Mouse (Mus musculus) embryonic facial prominence, embryonic 15.5 days (tissue): ENCODE data around the gene Tbc1d17. TPM values are rescaled to one million over a fixed set of nuclear protein-coding genes. Genes with fewer than 3 reads are reported as not detected.
A peak's percentile ranks its signal among the peaks of the same experiment; 100 is the strongest.
"Not testable (repeated sequence)": the region's sequence is repeated elsewhere in the genome, so short reads cannot be mapped to it uniquely, and the experiment has no call there.

Source experiments
- ATAC-seq: fragments of 200-750 bp; cut with Nextera tagmentation; 2 replicates; pipeline ENCODE4 v1.8.0; 2017; ENCODE audit warnings: low read depth, moderate TSS enrichment; ENCODE audit not compliant: insufficient number of reproducible peaks, low FRiP score, low TSS enrichment
- H3K27ac ChIP-seq: fragments of 300-500 bp; sonication (generic); replicated peaks from 2 replicates; pipeline ENCODE4 v1.5.1; 2015; ENCODE audit warnings: mild to moderate bottlenecking, inconsistent platforms
- H3K27me3 ChIP-seq: fragments of 300-500 bp; sonication (generic); 2 replicates; pipeline ENCODE4 v1.6.1; 2015; ENCODE audit warnings: inconsistent platforms
- H3K36me3 ChIP-seq: fragments of 300-500 bp; sonication (generic); 2 replicates; pipeline ENCODE4 v1.6.1; 2015; ENCODE audit warnings: mild to moderate bottlenecking, inconsistent platforms
- H3K4me1 ChIP-seq: fragments of 300-500 bp; sonication (generic); 2 replicates; pipeline ENCODE4 v1.6.1; 2015; ENCODE audit warnings: inconsistent platforms
- H3K4me2 ChIP-seq: fragments of 300-500 bp; sonication (generic); replicated peaks from 2 replicates; pipeline ENCODE4 v1.6.1; 2015; ENCODE audit warnings: mild to moderate bottlenecking, inconsistent platforms
- H3K4me3 ChIP-seq: fragments of 300-500 bp; sonication (generic); replicated peaks from 2 replicates; pipeline ENCODE4 v1.5.1; 2015; ENCODE audit warnings: mild to moderate bottlenecking, inconsistent platforms
- H3K9ac ChIP-seq: fragments of 300-500 bp; sonication (generic); 2 replicates; pipeline ENCODE4 v1.6.1; 2015; ENCODE audit warnings: inconsistent platforms
- H3K9me3 ChIP-seq: fragments of 300-500 bp; sonication (generic); replicated peaks from 2 replicates; pipeline ENCODE4 v1.6.1; 2016; ENCODE audit warnings: inconsistent platforms
- WGBS: fragments of 180-500 bp; shearing (Covaris S2); methylation state at CpG from one replicate; pipeline ENCODE4 v1.1.7; 2015; 5-methylcytosine and 5-hydroxymethylcytosine counted together
- polyA plus RNA-seq: library from polyadenylated mRNA; unstranded; fragments of >200 nt; fragmentation: Nextera tagmentation; extraction: Ambion mirVana; gene quantifications from 2 replicates; pipeline ENCODE4 v1.2.1, GENCODE M21; 2015

Tbc1d17 gene
- polyA plus RNA-seq, 1 experiment from 2014 or later, result 89.3 TPM

- Histone ChIP-seq H3K4me2 (no peak overlapping the region), H3K9ac (no peak overlapping the region)
These were observed 41.3 kb upstream of the Tbc1d17 start for GRCm38 (mm10) chr7:44890180-44890579.

GRCm38 (mm10) chr7:44888256-44889105, 39.6 kb upstream of the Tbc1d17 start:
- Histone ChIP-seq H3K36me3 (peaks cover 49% of the 10 kb centered on the region), H3K4me3 (no peak overlapping the region), H3K4me1 (peaks cover 26% of the 10 kb centered on the region), H3K9ac (no peak overlapping the region), H3K9me3 (no peaks in the 10 kb centered on the region), H3K27me3 (no peaks in the 10 kb centered on the region), H3K27ac (no peak overlapping the region), H3K4me2 (no peak overlapping the region)
- no peak for ATAC-seq
- 88% methylated on average over 13 of the region's 13 CpGs for WGBS

More at GRCm38 (mm10) chr7:44890180-44890579, 41.3 kb upstream of the Tbc1d17 start:
- peaks cover 31% of the 10 kb centered on the region for H3K4me1 ChIP-seq
- no peaks in the 10 kb centered on the region for H3K27me3 ChIP-seq
- H3K9me3 ChIP-seq, result no peaks in the 10 kb centered on the region
- peak overlapping the region; percentile 78; the same call in 1 of the 2 replicates for H3K4me3 ChIP-seq
- H3K36me3 ChIP-seq, result peaks cover 35% of the 10 kb centered on the region
- 82% methylated on average over 6 of the region's 7 CpGs for WGBS
- H3K27ac ChIP-seq, result no peak overlapping the region
- no peak for ATAC-seq

- no peak overlapping the region for H3K4me2 ChIP-seq
- no peaks in the 10 kb centered on the region for H3K27me3 ChIP-seq
- peaks cover 63% of the 10 kb centered on the region for H3K36me3 ChIP-seq
- peaks cover 21% of the 10 kb centered on the region for H3K4me1 ChIP-seq
- no peak overlapping the region for H3K4me3 ChIP-seq
- 0 out of 2 replicates have a peak overlapping the region, but pooled peaks have one; percentile 22 for H3K27ac ChIP-seq
- 90% methylated on average over 7 of the region's 7 CpGs for WGBS
- H3K9ac ChIP-seq, result no peak overlapping the region
- no peaks in the 10 kb centered on the region for H3K9me3 ChIP-seq
- ATAC-seq, result no peak
These were observed 38.1 kb upstream of the Tbc1d17 start for GRCm38 (mm10) chr7:44886964-44887363.

GRCm38 (mm10) chr7:44884637-44885036, 35.8 kb upstream of the Tbc1d17 start:
- Histone ChIP-seq H3K4me3 (no peak overlapping the region), H3K9ac (no peak overlapping the region), H3K4me2 (no peak overlapping the region), H3K9me3 (no peaks in the 10 kb centered on the region), H3K27ac (no peak overlapping the region), H3K36me3 (peaks cover 86% of the 10 kb centered on the region), H3K4me1 (0 out of 2 replicates have a peak, but pooled peaks cover 6% of the 10 kb centered on the region), H3K27me3 (no peaks in the 10 kb centered on the region)
- 87% methylated on average over 5 of the region's 5 CpGs for WGBS
- ATAC-seq, result no peak

- Histone ChIP-seq H3K4me3 (no peak overlapping the region), H3K27me3 (no peaks in the 10 kb centered on the region), H3K27ac (no peak overlapping the region), H3K9ac (no peak overlapping the region), H3K36me3 (peaks cover 87% of the 10 kb centered on the region), H3K4me2 (no peak overlapping the region), H3K9me3 (no peaks in the 10 kb centered on the region), H3K4me1 (no peaks in the 10 kb centered on the region)
- no peak for ATAC-seq
- 95% methylated on average over 3 of the region's 3 CpGs for WGBS
These were observed 34.2 kb upstream of the Tbc1d17 start for GRCm38 (mm10) chr7:44883036-44883435.

- no peak overlapping the region for H3K27ac ChIP-seq
- H3K4me2 ChIP-seq, result no peak overlapping the region
- ATAC-seq, result no peak
- no peak overlapping the region for H3K4me3 ChIP-seq
- WGBS, result 90% methylated on average over 14 of the region's 14 CpGs
- peaks cover 69% of the 10 kb centered on the region for H3K36me3 ChIP-seq
- H3K9me3 ChIP-seq, result no peaks in the 10 kb centered on the region
- H3K4me1 ChIP-seq, result 0 out of 2 replicates have a peak, but pooled peaks cover 4% of the 10 kb centered on the region
- no peaks in the 10 kb centered on the region for H3K27me3 ChIP-seq
- no peak overlapping the region for H3K9ac ChIP-seq
These were observed 29.0 kb upstream of the Tbc1d17 start for GRCm38 (mm10) chr7:44877833-44878232.

GRCm38 (mm10) chr7:44871774-44872173, 22.9 kb upstream of the Tbc1d17 start:
- ATAC-seq, result not testable (repeated sequence)

GRCm38 (mm10) chr7:44871181-44871580, 22.3 kb upstream of the Tbc1d17 start:
- WGBS, result 73% methylated on average over 1 of the region's 1 CpGs

More at GRCm38 (mm10) chr7:44871774-44872173, 22.9 kb upstream of the Tbc1d17 start:
- peaks cover 23% of the 10 kb centered on the region for H3K4me1 ChIP-seq
- not testable (repeated sequence) for H3K4me3 ChIP-seq, H3K27ac ChIP-seq, H3K9ac ChIP-seq, H3K9me3 ChIP-seq, H3K4me2 ChIP-seq, H3K27me3 ChIP-seq
- peaks cover 11% of the 10 kb centered on the region; the same call in 1 of the 2 replicates for H3K36me3 ChIP-seq
- WGBS, result 79% methylated on average over 2 of the region's 2 CpGs

GRCm38 (mm10) chr7:44870614-44871013, 21.7 kb upstream of the Tbc1d17 start:
- peaks cover 35% of the 10 kb centered on the region for H3K4me1 ChIP-seq
- H3K4me3 ChIP-seq, result peak overlapping the region; percentile 95
- no peak for ATAC-seq
- peaks cover 7% of the 10 kb centered on the region for H3K36me3 ChIP-seq
- H3K9me3 ChIP-seq, result no peaks in the 10 kb centered on the region
- H3K9ac ChIP-seq, result no peak overlapping the region
- no peaks in the 10 kb centered on the region for H3K27me3 ChIP-seq
- H3K4me2 ChIP-seq, result peak overlapping the region; percentile 89
- 76% methylated on average over 6 of the region's 6 CpGs for WGBS
- peak overlapping the region; percentile 100; the same call in 1 of the 2 replicates for H3K27ac ChIP-seq

More at GRCm38 (mm10) chr7:44871181-44871580, 22.3 kb upstream of the Tbc1d17 start:
- no peak overlapping the region for H3K27ac ChIP-seq
- no peak overlapping the region for H3K4me2 ChIP-seq
- no peaks in the 10 kb centered on the region for H3K9me3 ChIP-seq
- ATAC-seq, result no peak
- H3K4me1 ChIP-seq, result peaks cover 29% of the 10 kb centered on the region
- no peak overlapping the region for H3K4me3 ChIP-seq
- peaks cover 6% of the 10 kb centered on the region for H3K36me3 ChIP-seq
- H3K27me3 ChIP-seq, result no peaks in the 10 kb centered on the region
- H3K9ac ChIP-seq, result no peak overlapping the region

GRCm38 (mm10) chr7:44869697-44870528, 21.0 kb upstream of the Tbc1d17 start, which contains the start of gene Ptov1:
Gene Ptov1, minus strand, starts transcription at chr7:44869788.
- Histone ChIP-seq H3K9ac (peak within 1 kb of the TSS; percentile 100), H3K36me3 (peaks cover 14% of the 10 kb centered on the region), H3K27ac (peak within 1 kb of the TSS; percentile 100), H3K27me3 (no peaks in the 10 kb centered on the region), H3K4me1 (peaks cover 42% of the 10 kb centered on the region), H3K4me2 (peak within 1 kb of the TSS; percentile 89), H3K4me3 (peak within 1 kb of the TSS; percentile 95), H3K9me3 (no peaks in the 10 kb centered on the region)
- WGBS, result 8% methylated on average over 28 of the region's 29 CpGs
- ATAC-seq, result peak; percentile 93
